Mouse (Mus musculus): ENCODE data around the gene Ttll5. TPM values are rescaled to one million over a fixed set of nuclear protein-coding genes. Genes with fewer than 3 reads are reported as not detected.

The Ttll5 gene
- polyA plus RNA-seq, 1 experiment from 2014 or later: 17.7 TPM

DNA sequence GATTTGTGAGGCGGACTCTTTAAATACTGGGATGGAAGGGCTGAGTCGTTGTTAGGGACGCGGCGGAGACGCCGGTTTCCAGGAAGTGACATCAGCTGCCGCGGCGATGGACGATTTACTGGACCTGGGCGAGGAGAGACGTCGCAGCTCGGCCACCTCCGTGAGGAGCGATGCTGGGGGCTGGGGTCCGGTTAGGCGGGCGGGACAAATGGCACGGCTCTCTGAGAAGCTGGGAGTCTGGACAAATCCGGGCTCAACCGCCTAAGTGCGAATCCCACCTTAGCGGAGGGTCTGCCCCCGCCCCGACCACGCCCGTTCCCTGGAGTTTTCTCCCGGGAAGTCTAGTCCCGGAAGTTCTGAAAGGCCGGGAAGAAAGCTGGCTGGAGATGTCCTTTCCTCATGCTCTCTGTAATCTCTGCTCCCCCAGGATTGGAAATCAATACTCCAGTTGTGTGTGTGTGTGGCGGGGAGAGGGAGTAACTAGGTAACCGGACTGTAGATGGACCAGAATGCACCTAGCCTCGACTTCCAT is 258.1 kb downstream of the Ttll5 start, which contains the start of gene Ift43:
Gene Ift43, plus strand, starts transcription at position 61 of the 532 bp plus-strand sequence.
- WGBS: under 1% methylated on average over 35 of the region's 35 CpGs
- H3K9me3 ChIP-seq (ENCODE audit: control insufficient read depth, low read length): no peaks in the 10 kb centered on the region
- ATAC-seq (replicated peaks; ENCODE audit: low FRiP score, low TSS enrichment, low read depth) (peak; percentile 57), DNase-seq (ENCODE audit: low spot score) (peak; percentile 96)
- H3K27me3 ChIP-seq (replicated peaks; ENCODE audit: control insufficient read depth, insufficient read depth, low read length): no peaks in the 10 kb centered on the region
- H3K4me3 ChIP-seq (ENCODE audit: low read depth, low read length): peak within 1 kb of the TSS; percentile 66
- peak within 1 kb of the TSS; percentile 68 for H3K4me2 ChIP-seq (ENCODE audit: low read length)
- peak within 1 kb of the TSS; percentile 63 for H3K9ac ChIP-seq (ENCODE audit: low read length)
- peaks cover 17% of the 10 kb centered on the region; the same call in 1 of the 2 replicates for H3K36me3 ChIP-seq (ENCODE audit: control insufficient read depth, insufficient read depth, low read length)
- peak within 1 kb of the TSS; percentile 44; the same call in 1 of the 2 replicates for H3K27ac ChIP-seq (ENCODE audit: low read depth)
- H3K4me1 ChIP-seq (replicated peaks; ENCODE audit: control insufficient read depth, insufficient read depth, low read length): peaks cover 6% of the 10 kb centered on the region; the same call in 1 of the 2 replicates

DNA sequence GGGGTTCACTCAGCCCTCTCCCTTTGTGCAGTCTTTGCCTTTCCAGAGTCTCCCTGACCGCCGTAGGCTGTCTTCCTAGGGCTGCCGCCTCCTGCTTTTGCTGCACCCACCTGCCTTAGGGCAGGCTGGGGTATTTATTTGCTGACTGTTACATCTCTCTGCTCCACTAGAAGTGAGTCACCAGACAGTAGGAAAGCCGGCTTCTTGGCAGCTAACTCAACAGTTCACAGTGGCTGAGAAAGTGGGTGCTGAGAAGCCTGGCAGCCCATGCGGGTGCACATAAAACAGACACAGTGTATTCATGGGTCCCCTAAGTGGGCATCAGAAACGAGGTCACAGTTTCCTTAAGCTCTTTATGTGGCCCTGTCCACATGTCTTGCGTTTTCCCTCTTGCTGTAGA is 261.4 kb downstream of the Ttll5 start:
- Histone ChIP-seq H3K9me3 (ENCODE audit: control insufficient read depth, low read length) (no peaks in the 10 kb centered on the region), H3K4me3 (ENCODE audit: low read depth, low read length) (no peak overlapping the region), H3K27me3 (replicated peaks; ENCODE audit: control insufficient read depth, insufficient read depth, low read length) (no peaks in the 10 kb centered on the region), H3K27ac (ENCODE audit: low read depth) (no peak overlapping the region), H3K36me3 (ENCODE audit: control insufficient read depth, insufficient read depth, low read length) (peaks cover 30% of the 10 kb centered on the region; the same call in 1 of the 2 replicates), H3K4me1 (replicated peaks; ENCODE audit: control insufficient read depth, insufficient read depth, low read length) (peaks cover 6% of the 10 kb centered on the region; the same call in 1 of the 2 replicates), H3K4me2 (ENCODE audit: low read length) (no peak overlapping the region), H3K9ac (ENCODE audit: low read length) (no peak overlapping the region)
- WGBS: 92% methylated on average over 7 of the region's 7 CpGs
- ATAC-seq (replicated peaks; ENCODE audit: low FRiP score, low TSS enrichment, low read depth) (no peak), DNase-seq (ENCODE audit: low spot score) (no peak)

DNA sequence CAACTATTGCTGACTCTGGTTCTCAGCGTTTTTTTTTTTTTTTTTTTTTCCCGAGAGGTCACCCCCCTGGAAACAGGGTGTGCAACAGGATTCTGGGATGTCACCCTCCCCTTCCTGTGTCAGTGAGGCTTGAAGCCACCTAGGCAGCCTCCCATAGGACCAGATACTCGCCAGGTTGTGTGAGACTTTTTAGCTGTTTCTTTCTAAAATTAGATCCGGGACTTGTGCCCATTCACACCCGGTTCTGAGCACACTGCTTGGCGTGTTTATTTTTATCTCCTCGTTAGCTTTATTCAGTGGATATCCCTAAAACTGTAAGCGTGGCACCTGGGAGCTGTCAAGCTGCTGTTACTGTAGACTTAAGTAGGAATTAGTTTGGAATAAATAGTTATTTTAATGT is 262.1 kb downstream of the Ttll5 start:
- Histone ChIP-seq H3K27ac (ENCODE audit: low read depth) (no peak overlapping the region), H3K36me3 (ENCODE audit: control insufficient read depth, insufficient read depth, low read length) (peaks cover 30% of the 10 kb centered on the region; the same call in 1 of the 2 replicates), H3K4me2 (ENCODE audit: low read length) (no peak overlapping the region), H3K27me3 (replicated peaks; ENCODE audit: control insufficient read depth, insufficient read depth, low read length) (no peaks in the 10 kb centered on the region), H3K9me3 (ENCODE audit: control insufficient read depth, low read length) (no peaks in the 10 kb centered on the region), H3K9ac (ENCODE audit: low read length) (no peak overlapping the region), H3K4me1 (replicated peaks; ENCODE audit: control insufficient read depth, insufficient read depth, low read length) (peaks cover 6% of the 10 kb centered on the region; the same call in 1 of the 2 replicates), H3K4me3 (ENCODE audit: low read depth, low read length) (no peak overlapping the region)
- ATAC-seq (replicated peaks; ENCODE audit: low FRiP score, low TSS enrichment, low read depth): no peak
- 70% methylated on average over 8 of the region's 8 CpGs for WGBS
- DNase-seq (ENCODE audit: low spot score): no peak

DNA sequence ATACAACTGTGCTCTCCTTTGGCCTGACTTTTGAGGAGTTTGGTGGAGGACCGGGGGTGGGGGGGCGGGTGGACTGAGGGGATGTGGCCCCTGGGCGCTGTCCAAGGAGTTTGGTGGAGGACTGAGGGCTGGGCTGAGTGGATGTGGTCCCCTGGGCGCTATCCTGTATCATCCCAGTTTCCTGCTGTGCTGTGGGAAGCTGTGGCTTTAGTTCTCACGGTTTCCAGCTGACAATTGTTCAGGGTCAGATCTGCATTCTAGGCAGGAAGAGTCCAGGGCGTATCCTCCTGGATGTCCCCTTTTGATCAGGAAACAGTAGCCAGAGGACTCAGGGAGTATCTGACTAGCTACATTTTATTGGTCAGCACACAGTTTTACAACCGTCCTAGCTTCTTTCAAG is 263.6 kb downstream of the Ttll5 start:
- ATAC-seq (replicated peaks; ENCODE audit: low FRiP score, low TSS enrichment, low read depth): no peak
- Histone ChIP-seq H3K27ac (ENCODE audit: low read depth) (no peak overlapping the region), H3K9me3 (ENCODE audit: control insufficient read depth, low read length) (no peaks in the 10 kb centered on the region)

DNA sequence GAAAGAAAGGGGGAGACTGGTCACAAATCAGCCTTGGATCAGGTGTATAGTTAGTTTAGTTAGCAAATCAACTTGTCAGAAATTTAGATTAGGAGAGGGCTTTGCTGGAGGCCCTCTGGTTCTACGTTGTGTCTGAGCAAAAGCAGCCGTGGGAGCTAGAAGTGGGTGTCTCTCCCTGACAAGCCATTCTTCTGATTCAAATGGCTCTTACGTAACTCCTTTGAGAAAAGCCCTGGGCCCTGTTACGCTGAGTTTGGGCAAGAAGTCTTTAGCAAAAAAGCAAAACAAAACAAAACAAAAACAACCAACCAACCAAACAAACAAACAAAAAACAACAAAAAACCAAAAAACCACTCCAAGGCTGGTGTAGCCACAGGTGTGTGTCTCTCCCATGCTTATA is 266.3 kb downstream of the Ttll5 start:
- Histone ChIP-seq H3K36me3 (ENCODE audit: control insufficient read depth, insufficient read depth, low read length) (peaks cover 28% of the 10 kb centered on the region; the same call in 1 of the 2 replicates), H3K9ac (ENCODE audit: low read length) (no peak overlapping the region), H3K27me3 (replicated peaks; ENCODE audit: control insufficient read depth, insufficient read depth, low read length) (no peaks in the 10 kb centered on the region), H3K4me3 (ENCODE audit: low read depth, low read length) (no peak overlapping the region), H3K4me1 (replicated peaks; ENCODE audit: control insufficient read depth, insufficient read depth, low read length) (no peaks in the 10 kb centered on the region), H3K4me2 (ENCODE audit: low read length) (no peak overlapping the region), H3K27ac (ENCODE audit: low read depth) (no peak overlapping the region), H3K9me3 (ENCODE audit: control insufficient read depth, low read length) (no peaks in the 10 kb centered on the region)
- ATAC-seq (replicated peaks; ENCODE audit: low FRiP score, low TSS enrichment, low read depth): no peak
- 75% methylated on average over 4 of the region's 4 CpGs for WGBS
- DNase-seq (ENCODE audit: low spot score): no peak

More for the DNA sequence above, 263.6 kb downstream of the Ttll5 start:
- no peak for DNase-seq (ENCODE audit: low spot score)
- WGBS: 71% methylated on average over 7 of the region's 7 CpGs
- H3K27me3 ChIP-seq (replicated peaks; ENCODE audit: control insufficient read depth, insufficient read depth, low read length): no peaks in the 10 kb centered on the region
- no peak overlapping the region for H3K4me2 ChIP-seq (ENCODE audit: low read length)
- H3K4me1 ChIP-seq (replicated peaks; ENCODE audit: control insufficient read depth, insufficient read depth, low read length): peaks cover 5% of the 10 kb centered on the region; the same call in 1 of the 2 replicates
- no peak overlapping the region for H3K4me3 ChIP-seq (ENCODE audit: low read depth, low read length)
- no peak overlapping the region for H3K9ac ChIP-seq (ENCODE audit: low read length)
- H3K36me3 ChIP-seq (ENCODE audit: control insufficient read depth, insufficient read depth, low read length): peaks cover 38% of the 10 kb centered on the region; the same call in 1 of the 2 replicates

DNA sequence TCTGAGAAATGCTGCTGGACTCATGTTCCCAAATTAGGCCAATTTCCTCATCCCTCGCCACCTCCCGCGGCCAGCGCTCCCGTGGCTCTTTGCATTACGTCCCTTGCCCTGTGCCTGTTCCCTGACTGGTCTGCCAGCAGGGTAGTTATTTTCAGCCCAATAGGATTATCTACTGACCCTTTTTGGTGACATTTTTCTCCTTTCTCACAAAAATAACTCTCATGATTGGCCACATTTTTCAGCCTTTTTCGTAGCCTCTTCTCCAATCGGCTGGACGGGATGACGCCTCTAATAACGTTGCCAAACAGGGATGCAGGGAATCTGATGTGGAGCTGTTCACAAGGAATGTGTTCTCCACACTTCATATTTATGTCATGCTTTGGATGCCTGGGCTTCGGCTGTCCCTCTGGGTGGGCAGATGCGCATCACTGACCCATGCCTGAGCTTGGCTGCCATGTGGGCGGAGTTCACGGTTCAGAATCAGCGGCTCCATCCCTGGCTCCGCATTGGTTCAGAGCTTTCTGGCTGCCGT is 267.2 kb downstream of the Ttll5 start:
- H3K4me1 ChIP-seq (replicated peaks; ENCODE audit: control insufficient read depth, insufficient read depth, low read length): no peaks in the 10 kb centered on the region
- no peaks in the 10 kb centered on the region for H3K27me3 ChIP-seq (replicated peaks; ENCODE audit: control insufficient read depth, insufficient read depth, low read length)
- H3K9ac ChIP-seq (ENCODE audit: low read length): no peak overlapping the region
- DNase-seq (ENCODE audit: low spot score) (no peak), ATAC-seq (replicated peaks; ENCODE audit: low FRiP score, low TSS enrichment, low read depth) (no peak)
- peaks cover 23% of the 10 kb centered on the region; the same call in 1 of the 2 replicates for H3K36me3 ChIP-seq (ENCODE audit: control insufficient read depth, insufficient read depth, low read length)
- H3K9me3 ChIP-seq (ENCODE audit: control insufficient read depth, low read length): no peaks in the 10 kb centered on the region
- no peak overlapping the region for H3K4me3 ChIP-seq (ENCODE audit: low read depth, low read length)
- WGBS: 61% methylated on average over 18 of the region's 18 CpGs
- no peak overlapping the region for H3K4me2 ChIP-seq (ENCODE audit: low read length)
- H3K27ac ChIP-seq (ENCODE audit: low read depth): no peak overlapping the region

DNA sequence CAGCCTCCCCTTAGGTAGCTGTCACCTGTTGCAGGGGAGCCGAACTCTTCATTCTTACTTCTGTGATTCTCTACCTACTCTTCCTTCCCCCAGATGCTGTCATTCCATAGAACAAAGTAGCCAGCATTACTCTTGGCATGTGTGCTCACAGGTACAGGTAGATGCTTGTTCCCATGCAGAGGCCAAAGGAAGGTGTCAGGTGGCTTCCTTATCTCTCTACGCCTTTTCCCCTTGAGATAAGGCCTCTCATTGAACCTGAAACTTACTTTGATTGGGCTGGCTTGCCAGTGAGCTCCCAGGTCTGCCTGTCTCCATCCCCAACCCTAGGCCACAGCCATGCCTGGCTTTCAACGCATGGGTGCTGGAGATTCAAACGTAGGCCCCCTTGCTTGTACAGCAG is 269.6 kb downstream of the Ttll5 start:
- no peaks in the 10 kb centered on the region for H3K27me3 ChIP-seq (replicated peaks; ENCODE audit: control insufficient read depth, insufficient read depth, low read length)
- H3K4me3 ChIP-seq (ENCODE audit: low read depth, low read length): no peak overlapping the region
- ATAC-seq (replicated peaks; ENCODE audit: low FRiP score, low TSS enrichment, low read depth): no peak
- H3K4me2 ChIP-seq (ENCODE audit: low read length): no peak overlapping the region
- no peaks in the 10 kb centered on the region for H3K4me1 ChIP-seq (replicated peaks; ENCODE audit: control insufficient read depth, insufficient read depth, low read length)
- H3K9me3 ChIP-seq (ENCODE audit: control insufficient read depth, low read length): no peaks in the 10 kb centered on the region
- H3K36me3 ChIP-seq (ENCODE audit: control insufficient read depth, insufficient read depth, low read length): peaks cover 19% of the 10 kb centered on the region; the same call in 1 of the 2 replicates
- DNase-seq (ENCODE audit: low spot score): no peak
- H3K27ac ChIP-seq (ENCODE audit: low read depth): no peak overlapping the region
- 84% methylated on average over 4 of the region's 4 CpGs for WGBS
- H3K9ac ChIP-seq (ENCODE audit: low read length): no peak overlapping the region

DNA sequence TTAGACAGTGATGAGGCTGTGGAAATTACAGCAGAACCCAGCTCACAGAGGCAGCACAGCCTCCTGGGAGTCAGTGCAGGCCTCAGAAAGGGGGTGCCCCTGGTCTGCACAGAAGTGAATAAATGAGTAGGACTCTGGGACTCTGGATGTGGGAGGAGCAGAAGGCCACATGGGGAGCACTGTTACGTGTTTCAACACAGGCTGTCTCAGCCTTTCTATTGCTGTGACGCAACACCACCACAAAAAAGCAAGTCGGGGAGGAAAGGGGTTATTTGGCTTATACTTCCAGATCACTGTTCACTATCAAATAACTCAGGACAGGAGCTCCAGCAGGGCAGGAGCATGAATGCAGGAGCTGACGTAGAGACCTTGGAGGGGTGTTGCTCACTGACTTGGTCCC is 271.3 kb downstream of the Ttll5 start:
- ATAC-seq (replicated peaks; ENCODE audit: low FRiP score, low TSS enrichment, low read depth) (no peak), DNase-seq (ENCODE audit: low spot score) (no peak)
- H3K4me1 ChIP-seq (replicated peaks; ENCODE audit: control insufficient read depth, insufficient read depth, low read length): no peaks in the 10 kb centered on the region
- H3K9me3 ChIP-seq (ENCODE audit: control insufficient read depth, low read length): no peaks in the 10 kb centered on the region
- H3K9ac ChIP-seq (ENCODE audit: low read length): no peak overlapping the region
- no peak overlapping the region for H3K4me3 ChIP-seq (ENCODE audit: low read depth, low read length)
- H3K27ac ChIP-seq (ENCODE audit: low read depth): no peak overlapping the region
- no peaks in the 10 kb centered on the region for H3K27me3 ChIP-seq (replicated peaks; ENCODE audit: control insufficient read depth, insufficient read depth, low read length)
- H3K4me2 ChIP-seq (ENCODE audit: low read length): no peak overlapping the region
- H3K36me3 ChIP-seq (ENCODE audit: control insufficient read depth, insufficient read depth, low read length): peaks cover 8% of the 10 kb centered on the region; the same call in 1 of the 2 replicates
- 90% methylated on average over 4 of the region's 4 CpGs for WGBS

DNA sequence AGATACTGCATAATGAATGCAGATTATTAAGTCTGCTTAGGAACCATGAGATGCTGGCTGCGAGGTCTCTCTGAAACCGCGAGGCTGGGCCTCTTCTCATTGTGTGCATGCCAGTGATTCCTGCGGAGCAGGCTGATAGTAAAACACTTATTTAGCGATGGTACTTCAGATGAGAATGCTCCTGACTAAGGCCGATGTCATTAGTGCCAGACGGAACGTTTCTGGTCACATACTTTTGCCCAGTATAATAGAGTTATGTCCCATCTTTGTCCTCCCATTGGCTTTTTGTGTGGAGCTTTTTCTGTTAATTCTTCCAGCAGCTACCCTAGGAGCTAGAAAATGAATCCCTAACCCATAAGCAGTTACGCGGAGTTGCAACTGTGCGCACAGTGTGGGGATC is 273.3 kb downstream of the Ttll5 start:
- Histone ChIP-seq H3K27ac (ENCODE audit: low read depth) (no peak overlapping the region), H3K9me3 (ENCODE audit: control insufficient read depth, low read length) (no peaks in the 10 kb centered on the region), H3K36me3 (ENCODE audit: control insufficient read depth, insufficient read depth, low read length) (no peaks in the 10 kb centered on the region), H3K27me3 (replicated peaks; ENCODE audit: control insufficient read depth, insufficient read depth, low read length) (no peaks in the 10 kb centered on the region), H3K4me1 (replicated peaks; ENCODE audit: control insufficient read depth, insufficient read depth, low read length) (no peaks in the 10 kb centered on the region), H3K4me2 (ENCODE audit: low read length) (no peak overlapping the region), H3K4me3 (ENCODE audit: low read depth, low read length) (no peak overlapping the region), H3K9ac (ENCODE audit: low read length) (no peak overlapping the region)
- no peak for ATAC-seq (replicated peaks; ENCODE audit: low FRiP score, low TSS enrichment, low read depth)
- 82% methylated on average over 11 of the region's 11 CpGs for WGBS
- DNase-seq (ENCODE audit: low spot score): no peak
